Mouse (Mus musculus) frontal cortex, postnatal 14 days (tissue): ENCODE data around the gene Tial1.

Experiments used
- DNase-seq, 2 experiments: peaks; one replicate each; pipeline ENCODE4 v3.0.0; 2022; ENCODE audit warnings: low spot score in 2 of 2

Tial1 gene

GRCm38 (mm10) chr7:128417226-128417929, 44.1 kb downstream of the Tial1 start:
- DNase-seq, result no peak

GRCm38 (mm10) chr7:128416664-128417063, 44.9 kb downstream of the Tial1 start:
- no peak for DNase-seq

- DNase-seq, result no peak
These were observed 47.1 kb downstream of the Tial1 start for GRCm38 (mm10) chr7:128414433-128414832.

- no peak for DNase-seq
These were observed 49.3 kb downstream of the Tial1 start for GRCm38 (mm10) chr7:128412071-128412833.

- DNase-seq, result no peak
These were observed 50.7 kb downstream of the Tial1 start for GRCm38 (mm10) chr7:128410708-128411413.

GRCm38 (mm10) chr7:128408265-128408664, 53.3 kb downstream of the Tial1 start:
- DNase-seq, result no peak

- DNase-seq, result no peak
These were observed 57.5 kb downstream of the Tial1 start for GRCm38 (mm10) chr7:128403988-128404387.

- no peak for DNase-seq
These were observed 57.9 kb downstream of the Tial1 start for GRCm38 (mm10) chr7:128403586-128403985.

- no peak for DNase-seq
These were observed 58.4 kb downstream of the Tial1 start for GRCm38 (mm10) chr7:128403128-128403527.

- no peak for DNase-seq
These were observed 58.9 kb downstream of the Tial1 start for GRCm38 (mm10) chr7:128402577-128402976.

GRCm38 (mm10) chr7:128398664-128399063, 62.9 kb downstream of the Tial1 start:
- DNase-seq, result no peak

GRCm38 (mm10) chr7:128397066-128397465, 64.5 kb downstream of the Tial1 start:
- no peak for DNase-seq

GRCm38 (mm10) chr7:128393756-128394155, 67.8 kb downstream of the Tial1 start:
- DNase-seq, result no peak

- DNase-seq, result no peak
These were observed 68.6 kb downstream of the Tial1 start for GRCm38 (mm10) chr7:128392972-128393314.

GRCm38 (mm10) chr7:128392071-128392971, 69.2 kb downstream of the Tial1 start:
- peak in 1 of 2 experiments; percentile 49 for DNase-seq

- DNase-seq, result no peak
These were observed 70.1 kb downstream of the Tial1 start for GRCm38 (mm10) chr7:128391267-128392057.
